Mouse (Mus musculus) ES-Bruce4 (cell line): ENCODE measurements around the gene H1f0.

ENCODE experiments used
- CTCF ChIP-seq: IDR thresholded peaks from one replicate; pipeline ENCODE4 v1.8.1; 2011; ENCODE audit warnings: low read depth, low read length
- EP300 ChIP-seq: IDR thresholded peaks from 2 replicates; pipeline ENCODE4 v1.6.1; 2011; ENCODE audit warnings: low read depth, low read length; ENCODE audit not compliant: insufficient read depth
- POLR2A ChIP-seq: IDR thresholded peaks from one replicate; pipeline ENCODE4 v1.8.1; 2011; ENCODE audit warnings: low read length; ENCODE audit not compliant: insufficient read depth

- TF ChIP-seq CTCF (no peak), POLR2A (no peak), EP300 (no peak)
Observed at GRCm38 (mm10) chr15:79074446-79074845, 46.2 kb downstream of the H1f0 start.
